19 mouse cellular contexts compared by ENCODE assay signal in genomic region chr7:110556221-110556620, GRCm38 (mm10). TPM values are rescaled to one million over a fixed set of nuclear protein-coding genes. Genes with fewer than 3 reads are reported as not detected.
DNase-seq lines count a peak whose midpoint lies in the region; ATAC-seq and TF ChIP-seq lines count a peak whose summit lies in the region.
"Had no signal": no experiment of that assay in that cellular context is flagged by ENCODE, and none has a peak within 500 bp of the region (broad histone marks: within the 10 kb centered on the region; RNA-seq: fewer than 3 reads in every experiment).

No protein-coding gene starts in this region.

- DNase-seq in embryo, embryonic 10 days (ENCODE audit: low spot score) = peak; percentile 42
- DNase-seq in embryo, embryonic 9.5 days (ENCODE audit: extremely low spot score) = no peak
- peak; percentile 19 for DNase-seq in lung, embryonic 14.5 days
- no peak for DNase-seq in lung, postnatal 14 days
- DNase-seq in embryonic facial prominence, embryonic 11.5 days (ENCODE audit: low spot score) = peak; percentile 41
- peak; percentile 23 for DNase-seq in yolk sac, embryonic 10.5 days (ENCODE audit: low spot score)
- no peak for DNase-seq in adrenal gland, postnatal 36 days
- DNase-seq: cerebellum, postnatal 36 days; gastrocnemius, postnatal 25 days; lung, postnatal 10 days; thymus, postnatal 36 days had no signal

- H3K27me3 ChIP-seq in lung, embryonic 14.5 days (ENCODE audit: insufficient read depth, low read length) = no peaks in the 10 kb centered on the region
- no peaks in the 10 kb centered on the region for H3K27me3 ChIP-seq in embryonic facial prominence, embryonic 11.5 days (ENCODE audit: control insufficient read depth, insufficient read depth, low read length)
- H3K27me3 ChIP-seq: CH12.LX; forebrain, embryonic 13.5 days; hindbrain, embryonic 13.5 days; limb, embryonic 12.5 days; midbrain, embryonic 12.5 days; neural tube, embryonic 15.5 days had no signal

- no peaks in the 10 kb centered on the region for H3K4me1 ChIP-seq in lung, embryonic 14.5 days (ENCODE audit: insufficient read depth)
- no peaks in the 10 kb centered on the region for H3K4me1 ChIP-seq in embryonic facial prominence, embryonic 11.5 days (ENCODE audit: control insufficient read depth, insufficient read depth, low read length)
- H3K4me1 ChIP-seq: forebrain, embryonic 13.5 days; hindbrain, embryonic 13.5 days; midbrain, embryonic 12.5 days had no signal

- H3K9ac ChIP-seq in lung, embryonic 14.5 days = no peak overlapping the region
- H3K9ac ChIP-seq in embryonic facial prominence, embryonic 11.5 days (replicated peaks; ENCODE audit: low read length) = no peak overlapping the region
- H3K9ac ChIP-seq: forebrain, embryonic 13.5 days; hindbrain, embryonic 13.5 days; limb, embryonic 12.5 days; liver, embryonic 14.5 days; midbrain, embryonic 12.5 days; neural tube, embryonic 15.5 days had no signal

- H3K27ac ChIP-seq in lung, embryonic 14.5 days (ENCODE audit: low read depth) = no peak overlapping the region
- H3K27ac ChIP-seq in embryonic facial prominence, embryonic 11.5 days (replicated peaks; ENCODE audit: low read depth, low read length) = no peak overlapping the region
- H3K27ac ChIP-seq: forebrain, embryonic 13.5 days; hindbrain, embryonic 13.5 days; limb, embryonic 12.5 days; liver, embryonic 14.5 days; midbrain, embryonic 12.5 days; neural tube, embryonic 15.5 days had no signal

- no peak for ATAC-seq in lung, embryonic 14.5 days (ENCODE audit: insufficient read depth)
- no peak for ATAC-seq in embryonic facial prominence, embryonic 11.5 days (replicated peaks; ENCODE audit: insufficient number of reproducible peaks, low FRiP score, low TSS enrichment, low read depth)
- no peak for ATAC-seq in erythroid progenitor cell, adult 5-6 weeks (replicated peaks; ENCODE audit: low FRiP score, poor library complexity, severe bottlenecking)
- ATAC-seq: forebrain, embryonic 13.5 days had no signal

- TF ChIP-seq CTCF in lung, embryonic 14.5 days (IDR thresholded peaks at IDR 0.05; ENCODE audit: low read depth) = no peak

- H3K36me3 ChIP-seq in lung, embryonic 14.5 days (ENCODE audit: insufficient read depth) = no peaks in the 10 kb centered on the region
- no peaks in the 10 kb centered on the region for H3K36me3 ChIP-seq in embryonic facial prominence, embryonic 11.5 days (replicated peaks; ENCODE audit: control insufficient read depth, insufficient read depth, low read depth, low read length)

- H3K9me3 ChIP-seq in lung, embryonic 14.5 days (ENCODE audit: low read depth, low read length) = no peaks in the 10 kb centered on the region
- H3K9me3 ChIP-seq in embryonic facial prominence, embryonic 11.5 days (replicated peaks; ENCODE audit: control insufficient read depth, low read length) = no peaks in the 10 kb centered on the region
- H3K9me3 ChIP-seq: forebrain, embryonic 13.5 days; hindbrain, embryonic 13.5 days; limb, embryonic 12.5 days; midbrain, embryonic 12.5 days; neural tube, embryonic 15.5 days had no signal

- no peak overlapping the region for H3K4me3 ChIP-seq in lung, embryonic 14.5 days (ENCODE audit: low read depth, low read length)
- no peak overlapping the region for H3K4me3 ChIP-seq in embryonic facial prominence, embryonic 11.5 days (ENCODE audit: low read depth, low read length)
- H3K4me3 ChIP-seq: forebrain, embryonic 13.5 days; hindbrain, embryonic 13.5 days; limb, embryonic 12.5 days; midbrain, embryonic 12.5 days; neural tube, embryonic 15.5 days had no signal

- no peak overlapping the region for H3K4me2 ChIP-seq in lung, embryonic 14.5 days
- H3K4me2 ChIP-seq in embryonic facial prominence, embryonic 11.5 days (ENCODE audit: low read depth, low read length) = no peak overlapping the region
- H3K4me2 ChIP-seq: forebrain, embryonic 13.5 days; hindbrain, embryonic 13.5 days; limb, embryonic 12.5 days; midbrain, embryonic 12.5 days; neural tube, embryonic 15.5 days had no signal

RNA-seq across cellular contexts. Expression of gene Sbf2, which starts 58.5 kb away (rescaled TPM):
- 43.2 and 45.4 TPM in 2 replicates for polyA plus RNA-seq in lung, embryonic 14.5 days (2014; fragmentation: Nextera tagmentation; extraction: Ambion mirVana)
- polyA plus RNA-seq in embryonic facial prominence, embryonic 11.5 days (2014; fragmentation: Nextera tagmentation; extraction: Ambion mirVana) = 25.2 and 25.4 TPM in 2 replicates
- total RNA-seq in adrenal gland, postnatal 36 days (2021) = 10 to 100 TPM; 44.8 to 48.5 TPM
- total RNA-seq in erythroid progenitor cell, adult 5-6 weeks (2015; ENCODE audit: low replicate concordance) = 10.9 and 15.5 TPM in 2 replicates
- 0.38 and 4.1 TPM in 2 replicates for total RNA-seq in erythroid progenitor cell, adult 5-6 weeks (2017; ENCODE audit: low replicate concordance)

Comparison
In these comparisons a context has a peak if more than half of its experiments do, and no peak if none do; other contexts are left out.
1. DNase-seq: peak in embryo, embryonic 10 days (single experiment), lung, embryonic 14.5 days (single experiment), embryonic facial prominence, embryonic 11.5 days (single experiment) and yolk sac, embryonic 10.5 days (single experiment); none in embryo, embryonic 9.5 days (single experiment), lung, postnatal 14 days (single experiment) and adrenal gland, postnatal 36 days (0 of 2).